Mouse (Mus musculus) liver, embryonic 12.5 days (tissue): ENCODE data around the gene Gm20830. TPM values are rescaled to one million over a fixed set of nuclear protein-coding genes. Genes with fewer than 3 reads are reported as not detected.
"Not testable (repeated sequence)": the region's sequence is repeated elsewhere in the genome, so short reads cannot be mapped to it uniquely, and the experiment has no call there.

Experiments
- ATAC-seq: fragments of 200-750 bp; cut with Nextera tagmentation; 2 replicates; pipeline ENCODE4 v1.8.0; 2017; ENCODE audit warnings: moderate number of reproducible peaks, mild to moderate bottlenecking, moderate library complexity
- H3K27ac ChIP-seq: fragments of 300-500 bp; sonication (generic); 2 replicates; pipeline ENCODE4 v1.5.1; 2016; ENCODE audit warnings: mild to moderate bottlenecking
- H3K27me3 ChIP-seq: fragments of 300-500 bp; sonication (generic); replicated peaks from 2 replicates; pipeline ENCODE4 v1.6.1; 2016; ENCODE audit warnings: mild to moderate bottlenecking, moderate library complexity
- H3K36me3 ChIP-seq: fragments of 300-500 bp; sonication (generic); 2 replicates; pipeline ENCODE4 v1.6.1; 2016; ENCODE audit warnings: mild to moderate bottlenecking, moderate library complexity
- H3K4me1 ChIP-seq: fragments of 300-500 bp; sonication (generic); 2 replicates; pipeline ENCODE4 v1.6.1; 2016
- H3K4me2 ChIP-seq: fragments of 300-500 bp; sonication (generic); 2 replicates; pipeline ENCODE4 v1.6.1; 2016; ENCODE audit warnings: mild to moderate bottlenecking, moderate library complexity
- H3K4me3 ChIP-seq: fragments of 300-500 bp; sonication (generic); 2 replicates; pipeline ENCODE4 v1.5.1; 2016; ENCODE audit warnings: mild to moderate bottlenecking, moderate library complexity
- H3K9ac ChIP-seq: fragments of 300-500 bp; sonication (generic); 2 replicates; pipeline ENCODE4 v1.6.1; 2016; ENCODE audit warnings: mild to moderate bottlenecking, moderate library complexity
- H3K9me3 ChIP-seq: fragments of 300-500 bp; sonication (generic); replicated peaks from 2 replicates; pipeline ENCODE4 v1.6.1; 2016; ENCODE audit warnings: mild to moderate bottlenecking, moderate library complexity
- WGBS: fragments of 180-500 bp; shearing (Covaris S2); methylation state at CpG from one replicate; pipeline ENCODE4 v1.1.7; 2016; ENCODE audit not compliant: insufficient replicate concordance; 5-methylcytosine and 5-hydroxymethylcytosine counted together
- polyA plus RNA-seq: library from polyadenylated mRNA; unstranded; fragments of >200 nt; fragmentation: Nextera tagmentation; extraction: Ambion mirVana; gene quantifications from 2 replicates; pipeline ENCODE4 v1.2.1, GENCODE M21; 2016

The Gm20830 gene
- polyA plus RNA-seq: not detected in 2 replicates

- ATAC-seq, H3K9me3 ChIP-seq: not testable (repeated sequence)
- 7% methylated on average over 3 of the region's 3 CpGs for WGBS
Observed at GRCm38 (mm10) chrY:6918182-6918581, at the start of gene Gm20830. Gene Gm20830, minus strand, starts transcription at chrY:6918282.

More at GRCm38 (mm10) chrY:6918182-6918581, at the start of gene Gm20830:
- not testable (repeated sequence) for H3K36me3 ChIP-seq, H3K4me3 ChIP-seq, H3K27ac ChIP-seq, H3K9ac ChIP-seq, H3K4me1 ChIP-seq, H3K4me2 ChIP-seq, H3K27me3 ChIP-seq

Other genes starting within 250 kb of the Gm20830 start
- gene Gm21719, start 235.4 kb downstream of the Gm20830 start, polyA plus RNA-seq: not detected in 2 replicates